Mouse (Mus musculus) adrenal gland, adult 8-10 months (tissue): ENCODE data around the gene Gys1. TPM values are rescaled to one million over a fixed set of nuclear protein-coding genes. Genes with fewer than 3 reads are reported as not detected.
A peak's percentile ranks its signal among the peaks of the same experiment; 100 is the strongest.
"Not testable (repeated sequence)": the region's sequence is repeated elsewhere in the genome, so short reads cannot be mapped to it uniquely, and the experiment has no call there.

ENCODE experiments used
- DNase-seq: peaks from one replicate; pipeline ENCODE4 v3.0.0; 2022
- total RNA-seq, 4 experiments: library from RNA; stranded (reverse); gene quantifications; 2 replicates each; pipeline ENCODE4 v1.2.4; 2022

Gys1 gene
- total RNA-seq, 4 experiments from 2014 or later: 28.5 to 33.9 (median 29.8) TPM

DNA sequence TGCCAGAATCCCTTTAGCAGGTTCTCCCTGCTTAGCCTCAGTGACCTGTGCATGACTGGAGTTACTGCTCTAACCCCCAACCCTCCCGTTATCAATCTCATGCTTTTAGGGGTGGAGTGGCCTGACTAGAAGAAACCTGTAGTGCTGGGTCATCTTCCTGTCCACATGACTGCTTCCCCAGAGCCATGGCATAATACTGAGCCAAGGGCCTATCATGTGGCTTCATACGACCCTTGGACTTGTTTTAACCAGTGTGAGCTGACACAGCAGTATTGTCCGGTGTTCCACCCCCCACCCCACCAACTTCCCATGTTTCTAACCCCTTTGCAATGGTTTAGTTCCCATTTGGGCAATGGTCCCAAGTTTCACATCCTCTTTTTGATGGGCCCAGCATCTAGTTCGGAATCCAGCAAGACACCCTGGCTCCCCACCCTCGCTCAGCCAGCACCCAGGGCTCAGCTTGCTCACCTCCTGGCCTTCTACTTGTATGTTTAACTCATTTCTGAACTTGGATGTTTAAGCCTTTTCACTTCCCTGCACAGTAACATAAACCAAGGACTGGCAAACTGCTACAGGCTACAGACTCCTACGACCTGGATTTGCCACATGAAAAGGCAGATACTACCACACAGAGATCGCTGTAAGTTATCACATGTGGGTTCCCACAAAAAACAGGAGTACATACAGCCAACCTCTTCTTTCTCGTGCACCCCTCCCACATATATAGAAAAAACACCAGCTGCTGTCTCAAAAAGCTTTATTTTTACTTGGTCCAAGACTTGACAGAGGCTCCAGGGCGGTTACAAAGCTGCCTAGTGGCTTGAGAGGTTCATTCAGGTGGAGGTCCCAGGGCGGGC is 22.8 kb downstream of the Gys1 start:
- no peak for DNase-seq

DNA sequence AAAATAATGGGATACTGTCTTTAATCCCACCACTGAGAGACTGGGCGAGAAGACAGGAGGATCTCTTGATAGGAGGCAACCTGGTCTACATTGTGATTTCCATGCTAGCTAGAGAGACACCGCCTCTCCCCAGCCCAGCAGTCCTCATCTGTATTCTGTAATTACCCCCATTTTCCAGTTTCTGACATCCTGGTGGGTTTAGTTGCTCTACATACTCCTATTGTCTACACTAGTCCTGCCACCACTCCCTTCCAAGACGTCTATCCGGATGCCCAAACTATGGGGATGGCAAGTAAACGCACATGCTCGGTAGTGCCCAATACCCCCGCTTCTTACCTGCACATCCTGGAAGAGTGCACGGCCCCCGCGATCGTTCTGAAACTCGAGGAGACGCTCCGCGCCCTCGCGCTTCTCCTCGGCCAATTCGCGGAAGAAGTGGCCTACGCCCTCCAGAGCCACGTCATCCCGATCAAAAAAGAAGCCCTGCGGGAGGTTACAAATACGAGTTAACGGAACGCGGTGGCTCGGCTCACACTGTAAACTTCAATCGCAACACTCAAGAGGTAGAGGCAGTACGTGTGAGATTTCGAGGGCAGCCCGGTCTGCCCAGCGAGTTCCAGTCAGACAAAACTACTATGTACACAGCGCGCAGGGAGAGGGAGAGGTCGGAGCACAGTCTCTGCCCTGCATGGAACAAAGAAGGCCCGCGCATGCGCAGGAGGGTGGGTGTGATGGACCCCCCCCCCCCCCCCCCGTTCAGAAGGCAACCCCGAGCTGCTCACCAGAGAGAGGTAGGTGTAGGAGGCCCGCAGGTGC is 24.3 kb downstream of the Gys1 start:
- no peak for DNase-seq

DNA sequence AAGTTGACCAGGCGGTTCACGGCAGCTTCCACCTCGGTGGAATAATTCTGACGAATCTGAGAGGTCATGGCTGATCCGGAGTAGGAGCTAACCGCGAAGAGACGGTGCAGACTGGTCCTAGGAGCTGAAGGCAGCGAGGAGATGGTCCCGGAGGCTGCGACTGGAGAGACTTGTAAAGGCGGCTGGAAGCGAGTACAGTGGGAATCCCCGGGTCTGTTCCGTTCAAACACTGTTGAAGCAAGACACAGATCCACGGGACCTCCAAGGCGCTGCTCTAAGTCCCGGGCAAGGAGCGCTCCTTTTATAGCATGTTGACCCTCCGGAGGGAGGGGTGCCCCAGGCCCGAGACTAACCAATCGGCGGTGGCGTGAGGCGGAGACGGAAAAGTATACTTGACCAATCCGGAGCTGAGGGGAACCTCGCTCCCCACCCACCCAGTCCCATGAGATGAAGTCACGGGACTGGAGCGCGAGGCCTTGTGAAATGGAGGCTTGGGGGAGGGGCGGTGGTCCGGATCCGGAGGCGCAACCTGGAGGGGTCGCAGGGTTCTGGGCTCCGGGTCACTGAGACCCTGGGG is 25.0 kb downstream of the Gys1 start, which contains the start of gene Ftl1:
Ftl1 (minus strand) TSS at position 321 of the 577 bp plus-strand sequence.
- peak; percentile 98 for DNase-seq

DNA sequence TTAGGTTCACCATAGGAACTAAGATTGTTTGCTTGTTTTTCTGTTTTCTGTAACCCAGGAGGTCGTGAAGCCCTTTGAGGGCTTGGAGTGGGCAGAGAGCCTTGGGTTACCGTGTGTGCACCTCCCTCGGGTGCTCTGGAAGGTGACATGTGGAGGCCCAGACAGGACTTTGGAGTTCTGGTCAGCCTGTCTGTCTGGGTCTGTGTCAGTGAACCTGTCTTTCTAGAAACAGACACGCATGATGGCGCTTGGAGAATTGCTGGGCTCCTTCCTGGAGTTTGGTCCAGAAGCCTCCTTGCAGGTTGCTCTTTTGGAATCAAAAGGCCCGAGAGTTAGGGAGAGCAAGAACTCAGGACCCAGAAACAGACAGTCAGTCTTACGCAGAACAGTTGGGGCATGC is 25.7 kb downstream of the Gys1 start:
- no peak for DNase-seq

DNA sequence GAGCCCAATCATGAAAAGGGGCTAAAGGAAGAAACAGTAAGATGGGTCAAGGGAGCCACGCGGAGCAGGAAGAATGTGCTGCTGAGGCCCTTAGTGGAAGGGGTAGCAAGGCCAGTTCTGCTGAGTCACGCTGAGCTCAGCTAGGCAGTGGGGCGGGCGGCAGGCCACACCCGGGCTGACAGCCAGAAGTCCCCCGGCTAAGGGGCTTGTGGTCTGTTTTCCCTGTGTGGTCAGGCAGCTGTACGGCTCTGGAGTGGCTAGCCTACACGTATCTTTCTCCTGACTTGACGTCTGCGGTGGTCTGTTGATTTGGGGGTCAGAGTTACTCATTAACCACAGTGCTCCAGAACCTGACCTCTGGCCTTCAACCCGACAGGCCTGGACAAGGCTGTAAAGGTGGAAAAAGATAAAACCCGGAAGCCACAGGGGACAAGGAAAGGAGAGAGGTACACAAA is 26.2 kb downstream of the Gys1 start:
- peak; percentile 80 for DNase-seq

DNA sequence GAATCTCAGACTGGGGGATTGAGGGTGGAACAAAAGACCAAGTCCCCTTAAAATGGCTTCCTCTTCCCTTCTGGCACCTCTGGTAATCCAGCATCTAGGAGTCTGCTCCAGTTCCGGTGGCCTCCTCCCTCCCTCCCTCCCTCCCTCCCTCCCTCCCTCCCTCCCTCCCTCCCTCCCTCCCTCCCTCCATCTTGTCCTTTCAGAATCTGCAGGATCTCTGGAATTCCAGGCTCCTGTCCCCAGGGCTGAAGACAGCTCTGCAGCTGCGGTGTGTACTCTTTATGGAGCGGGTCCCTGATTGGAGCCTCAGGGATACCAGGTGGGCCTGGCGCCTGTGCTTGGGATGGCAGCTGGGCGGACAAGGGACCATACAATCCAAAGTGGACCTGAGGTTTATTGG is 26.7 kb downstream of the Gys1 start:
- no peak for DNase-seq

DNA sequence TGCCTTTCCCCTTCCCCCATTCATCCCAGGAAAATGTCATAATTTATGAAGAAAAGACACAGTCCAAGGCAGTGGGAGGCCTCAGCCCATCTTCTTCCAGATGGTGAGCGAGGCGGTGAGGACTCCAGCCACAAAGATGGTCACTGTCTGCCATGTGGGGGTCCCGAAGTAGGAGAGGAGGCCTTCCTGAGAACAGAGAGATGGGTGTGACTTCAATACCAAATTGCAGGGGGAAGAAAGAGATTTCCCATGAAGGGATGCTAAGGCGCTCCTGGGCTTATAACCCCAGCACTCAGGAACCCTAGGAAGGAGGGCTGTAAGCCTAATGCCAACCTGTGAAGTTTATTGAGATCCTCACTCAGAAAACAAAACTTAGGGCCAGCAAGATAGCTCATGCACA is 27.1 kb downstream of the Gys1 start:
- no peak for DNase-seq

DNA sequence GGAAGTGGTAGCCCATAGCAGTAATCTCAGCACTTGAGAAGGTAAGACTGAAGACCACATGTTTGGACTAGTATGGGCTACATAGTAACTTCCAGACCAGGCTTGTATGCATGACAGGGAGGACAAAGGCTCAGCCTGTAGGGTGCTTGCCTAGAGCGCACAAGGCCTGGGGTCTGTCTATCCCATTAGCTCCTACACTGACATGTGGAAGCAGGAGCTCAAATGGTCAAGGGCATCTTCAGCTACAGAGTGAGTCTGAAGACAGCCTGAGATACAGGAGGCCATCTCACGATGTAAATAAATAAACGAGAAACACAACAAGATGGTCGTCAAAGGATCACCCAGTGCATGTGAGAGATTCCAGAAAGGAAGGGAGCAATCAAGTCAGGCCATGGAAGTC is 27.7 kb downstream of the Gys1 start:
- DNase-seq: no peak

DNA sequence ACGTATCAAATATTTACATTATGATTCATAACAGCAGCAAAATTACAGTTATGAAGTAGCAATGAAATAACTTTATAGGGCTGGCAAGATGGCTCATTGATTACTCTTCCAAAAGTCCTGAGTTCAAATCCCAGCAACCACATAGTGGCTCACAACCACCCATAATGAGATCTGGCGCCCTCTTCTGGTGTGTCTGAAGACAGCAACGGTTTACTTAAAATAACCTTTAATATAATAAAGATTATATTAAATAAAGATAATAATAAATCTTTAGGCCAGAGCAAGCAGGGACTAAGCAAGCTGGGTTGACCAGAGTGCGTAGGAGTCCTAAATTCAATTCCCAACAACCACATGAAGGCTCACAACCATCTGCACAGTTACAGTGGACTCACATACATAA is 28.2 kb downstream of the Gys1 start:
- DNase-seq: not testable (repeated sequence)

DNA sequence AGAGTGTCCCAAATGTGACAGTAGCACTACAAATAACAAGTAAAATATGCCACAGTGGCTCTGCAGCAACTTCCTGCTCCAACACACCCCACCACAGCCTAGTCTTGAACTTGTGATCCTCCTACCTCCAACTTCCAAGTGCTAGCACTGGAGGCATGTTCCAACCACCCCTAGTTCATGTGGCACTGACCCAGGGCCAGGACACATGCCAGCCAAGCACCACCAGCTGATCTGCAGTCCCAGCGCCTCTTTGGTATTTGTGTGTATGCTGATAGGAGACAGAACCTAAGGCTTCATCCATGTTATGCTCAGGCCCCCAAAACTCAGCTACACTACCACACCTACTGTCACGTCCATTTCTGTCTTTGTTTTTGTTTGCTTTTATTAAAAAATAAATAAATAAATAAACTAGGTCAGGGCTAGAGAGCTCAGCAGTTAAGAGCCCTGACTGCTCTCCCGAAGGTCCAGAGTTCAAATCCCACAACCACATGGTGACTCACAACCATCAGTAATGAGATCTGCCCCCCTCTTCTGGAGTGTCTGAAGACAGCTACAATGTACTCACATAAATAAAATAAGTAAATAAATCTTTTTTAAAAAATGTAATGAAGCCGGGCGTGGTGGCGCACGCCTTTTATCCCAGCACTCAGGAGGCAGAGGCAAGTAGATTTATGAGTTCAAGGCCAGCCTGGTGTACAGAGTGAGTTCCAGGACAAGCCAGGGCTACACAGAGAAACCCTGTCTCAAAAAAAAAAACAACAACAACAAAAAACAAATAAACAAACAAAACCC is 29.5 kb downstream of the Gys1 start:
- no peak for DNase-seq

DNA sequence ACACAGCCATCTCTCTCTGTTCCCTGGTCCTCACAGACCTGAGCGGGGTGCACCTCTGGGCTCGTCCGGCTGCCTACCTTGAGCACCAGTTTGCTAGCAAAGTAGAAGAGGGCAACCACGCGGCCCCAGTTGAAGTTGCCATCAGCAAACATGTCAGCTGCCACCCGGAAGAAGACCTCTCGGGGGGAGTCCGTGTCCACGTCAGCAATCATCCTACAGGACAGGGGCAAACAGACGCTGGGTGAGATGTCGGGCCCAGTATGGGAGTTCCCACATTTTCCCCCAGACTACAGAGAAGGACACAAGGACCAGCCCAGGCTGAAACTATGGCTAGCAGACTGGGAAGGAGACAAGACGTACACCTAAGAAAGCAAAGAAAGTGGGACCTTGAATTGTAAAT is 30.5 kb downstream of the Gys1 start:
- DNase-seq: no peak

DNA sequence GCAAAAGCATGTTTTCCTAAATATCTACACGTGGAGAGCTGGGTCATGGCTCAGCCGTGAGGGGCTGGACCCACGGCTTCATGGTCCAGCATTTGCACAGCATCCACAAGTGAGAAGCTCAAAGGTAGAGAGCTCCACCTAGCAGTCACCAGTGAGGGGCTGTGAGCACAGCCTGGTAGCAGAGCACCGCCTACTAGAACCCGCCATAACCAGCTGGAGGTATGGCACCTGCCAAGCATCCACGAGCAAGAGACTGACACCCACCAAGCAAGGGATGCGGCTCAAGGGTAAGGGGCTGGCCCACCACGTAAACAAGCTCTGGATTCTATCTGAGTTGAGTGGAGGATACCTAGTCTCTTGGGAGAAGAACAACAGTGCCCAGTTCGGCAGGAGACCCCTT is 30.9 kb downstream of the Gys1 start:
- no peak for DNase-seq

DNA sequence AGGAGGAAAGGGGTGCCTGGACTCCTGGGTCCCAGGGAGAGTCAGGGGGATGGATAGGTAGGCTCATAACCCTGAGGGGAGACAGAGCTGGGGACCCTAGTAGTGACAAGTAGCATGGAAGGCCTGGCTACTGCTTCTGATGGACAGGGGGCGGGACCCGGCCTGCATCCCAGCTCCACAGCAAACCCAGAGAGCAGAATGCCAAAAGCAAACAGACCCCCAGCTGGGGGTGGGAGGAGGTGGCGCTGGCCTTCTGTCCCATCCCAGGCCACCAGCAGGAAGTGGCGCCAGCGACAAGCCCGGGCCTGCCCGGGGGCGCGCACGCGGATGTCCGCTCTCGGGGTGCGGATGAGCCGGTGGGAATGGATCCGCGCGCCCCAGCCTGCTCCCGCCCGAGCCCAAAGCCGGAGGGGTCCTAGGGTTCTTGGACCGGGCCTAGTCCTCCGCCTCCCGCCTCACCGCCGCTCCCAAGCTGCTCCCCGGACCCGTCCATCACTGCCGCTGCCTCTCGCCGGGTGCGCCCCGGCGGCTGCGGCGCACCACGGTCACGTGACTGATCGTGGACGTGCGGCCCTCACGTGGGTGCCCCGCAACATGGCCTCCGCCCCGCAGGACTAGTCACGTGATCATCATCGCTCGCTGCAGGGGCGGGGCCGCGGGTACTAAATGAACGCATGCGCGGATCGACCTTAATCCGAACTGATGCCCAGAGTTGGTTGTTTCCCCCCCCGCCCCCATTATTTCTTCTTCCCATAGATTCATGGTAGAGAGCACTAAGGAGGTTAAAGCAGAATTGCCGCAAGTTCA is 31.8 kb downstream of the Gys1 start, which contains the start of gene Bax:
Bax (minus strand) TSS at position 616 of the 807 bp plus-strand sequence.
- peak; percentile 95 for DNase-seq

DNA sequence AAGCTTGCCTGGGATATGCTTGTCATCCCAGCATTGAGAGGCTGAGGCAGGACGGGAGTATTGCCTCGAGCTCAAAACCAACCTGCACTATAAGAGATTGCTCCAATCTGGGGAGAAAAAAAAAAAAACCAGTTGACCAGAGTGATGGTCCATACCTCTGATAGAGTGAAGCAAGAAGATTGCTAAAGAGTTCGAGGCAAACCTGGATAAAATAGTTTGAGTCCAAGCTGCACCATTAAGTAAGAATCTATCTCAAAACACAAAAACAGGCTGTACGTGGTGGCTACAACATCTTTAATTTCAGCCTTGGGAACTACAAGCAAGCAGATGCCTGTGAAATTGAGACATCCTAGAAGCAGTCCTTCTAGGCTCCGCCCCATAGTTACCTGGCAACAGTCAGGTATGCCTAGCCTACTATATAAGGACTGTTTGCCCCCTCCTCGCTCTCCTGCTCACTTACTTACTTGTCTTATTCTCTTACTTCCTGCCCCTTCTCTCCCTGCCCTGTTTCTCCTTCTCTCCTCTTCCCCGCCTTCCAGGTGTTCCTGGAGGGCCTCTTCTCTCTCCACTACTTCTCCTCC is 32.5 kb downstream of the Gys1 start:
- no peak for DNase-seq

DNA sequence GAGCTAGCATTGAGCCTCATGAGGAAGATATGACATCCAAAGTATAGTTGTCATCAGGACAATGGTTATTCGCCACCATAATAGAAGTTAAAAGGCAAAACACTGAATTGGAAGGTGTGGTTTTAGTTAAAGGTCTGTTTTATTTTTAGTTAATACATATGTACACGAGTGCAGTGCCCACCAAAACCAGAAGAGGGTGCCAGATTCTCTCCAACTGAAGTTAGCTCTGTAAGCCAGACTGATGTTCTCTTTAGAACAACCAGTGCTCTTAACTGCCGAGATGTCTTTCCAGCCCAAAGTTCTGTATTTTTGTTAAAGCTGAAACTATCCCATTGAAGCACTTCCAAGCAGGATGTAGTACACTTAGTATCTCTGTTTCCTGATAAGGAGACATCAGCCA is 36.2 kb downstream of the Gys1 start:
- DNase-seq: no peak

DNA sequence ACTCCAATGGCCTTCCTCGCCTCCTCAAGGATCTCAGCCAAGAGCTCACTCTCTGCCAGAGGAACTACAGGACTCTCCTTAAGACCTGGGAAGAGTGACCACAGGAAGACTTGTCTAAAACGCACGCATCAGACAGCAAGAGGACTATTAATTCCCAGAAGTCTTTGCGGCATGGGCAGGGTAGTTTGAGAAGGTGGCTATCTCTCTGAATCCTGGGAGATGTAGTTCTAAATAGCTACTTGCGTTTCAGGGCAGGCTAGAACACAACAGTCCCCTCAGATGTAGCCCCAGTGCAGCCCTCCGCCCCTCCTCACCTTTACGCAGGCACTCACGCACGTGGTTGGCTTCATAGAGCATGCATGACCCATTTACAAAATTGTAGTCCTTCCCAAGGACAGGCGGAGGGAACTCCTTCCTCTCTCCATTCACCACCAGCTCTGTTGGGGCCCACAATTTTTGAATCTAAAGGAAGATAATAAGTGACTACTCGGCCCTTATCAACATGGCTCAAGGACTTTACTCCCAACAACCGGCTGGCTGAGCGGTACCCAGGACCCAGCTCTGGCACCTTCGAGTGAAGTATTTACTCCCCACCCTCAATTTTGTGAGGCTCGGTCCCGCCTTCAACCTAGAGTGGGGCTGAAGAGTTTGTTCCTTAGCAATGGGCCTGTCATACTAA is 40.8 kb downstream of the Gys1 start:
- DNase-seq: no peak

DNA sequence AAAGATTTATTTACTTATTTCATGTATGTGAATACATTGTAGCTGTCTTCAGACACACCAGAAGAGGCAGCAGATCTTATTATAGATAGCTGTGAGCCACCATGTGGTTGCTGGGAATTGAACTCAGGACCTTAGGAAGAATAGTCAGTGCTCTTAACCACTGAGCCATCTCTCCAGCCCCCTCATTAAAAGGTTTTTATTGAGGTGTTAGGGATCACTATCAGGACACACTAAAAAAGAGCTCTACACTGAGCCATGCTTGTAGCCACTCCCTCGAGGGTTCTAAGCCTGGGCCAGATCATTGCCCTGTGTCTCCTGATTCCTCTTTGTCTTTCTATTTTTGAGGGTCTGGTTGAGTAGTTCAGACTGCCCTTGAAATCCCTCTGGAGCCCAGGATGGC is 41.8 kb downstream of the Gys1 start:
- DNase-seq: no peak

DNA sequence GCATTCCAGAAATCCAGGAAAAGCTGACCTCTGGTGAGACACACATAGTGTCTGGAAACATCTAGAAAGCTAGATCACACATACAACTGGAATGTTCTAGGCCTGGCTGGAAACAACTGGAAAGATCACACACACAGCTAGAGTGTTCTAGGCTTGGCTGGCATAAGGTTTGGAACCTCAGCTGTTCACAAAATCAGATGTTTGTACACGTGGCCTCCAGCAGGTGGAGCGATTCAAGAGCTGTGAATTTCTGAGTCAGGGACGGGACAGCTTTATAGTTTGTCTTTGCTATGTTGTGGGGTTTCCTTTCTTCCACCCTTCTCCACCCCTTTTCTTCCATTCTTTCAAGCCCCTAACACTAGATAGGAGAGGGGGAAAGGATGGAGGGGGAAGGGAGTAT is 42.4 kb downstream of the Gys1 start:
- DNase-seq: no peak

DNA sequence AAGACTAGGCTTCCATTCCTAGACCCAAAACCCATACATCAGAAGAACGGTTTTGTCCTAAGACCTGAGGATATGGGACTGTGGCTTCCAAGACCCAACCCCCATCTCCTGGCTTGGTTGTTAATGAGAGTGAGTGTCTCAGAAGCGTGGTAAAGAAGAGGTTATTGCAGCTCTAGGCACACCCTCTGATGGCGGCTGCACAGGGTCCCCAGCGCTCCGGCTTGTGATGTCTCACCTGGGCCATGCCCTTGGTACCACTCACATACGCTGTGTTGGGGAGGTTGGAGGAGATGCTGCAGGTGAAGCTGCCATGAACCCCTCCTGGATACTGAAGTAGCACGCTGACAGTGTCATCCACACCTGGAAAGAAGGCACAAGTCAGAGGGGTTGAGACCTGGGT is 44.1 kb downstream of the Gys1 start:
- no peak for DNase-seq

DNA sequence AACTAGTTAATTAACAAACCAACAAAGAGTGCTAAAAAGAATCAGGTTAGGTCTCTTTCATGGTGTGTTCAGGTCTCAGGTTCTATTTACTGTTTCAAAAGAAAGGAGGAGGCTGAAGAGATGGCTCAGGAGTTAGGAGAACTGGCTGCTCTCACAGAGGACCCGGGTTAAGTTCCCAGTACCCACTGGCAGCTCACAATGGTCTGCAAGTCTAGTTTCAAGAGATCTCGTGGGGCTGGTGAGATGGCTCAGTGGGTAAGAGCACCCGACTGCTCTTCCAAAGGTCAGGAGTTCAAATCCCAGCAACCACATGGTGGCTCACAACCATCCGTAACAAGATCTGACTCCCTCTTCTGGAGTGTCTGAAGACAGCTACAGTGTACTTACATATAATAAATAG is 45.7 kb downstream of the Gys1 start:
- DNase-seq: not testable (repeated sequence)
